Mouse (Mus musculus) liver, embryonic 15.5 days (tissue): Measurements from ENCODE around the gene Rnf43. TPM values are rescaled to one million over a fixed set of nuclear protein-coding genes. Genes with fewer than 3 reads are reported as not detected.

ENCODE experiments used
- ATAC-seq: fragments of 200-750 bp; cut with Nextera tagmentation; 2 replicates; pipeline ENCODE4 v1.8.0; 2017; ENCODE audit warnings: moderate number of reproducible peaks, mild to moderate bottlenecking, moderate library complexity; ENCODE audit not compliant: insufficient read depth
- H3K27ac ChIP-seq: fragments of 300-500 bp; sonication (generic); replicated peaks from 2 replicates; pipeline ENCODE4 v1.5.1; 2015; ENCODE audit warnings: mild to moderate bottlenecking, inconsistent platforms
- H3K27me3 ChIP-seq: fragments of 300-500 bp; sonication (generic); 2 replicates; pipeline ENCODE4 v1.6.1; 2015; ENCODE audit warnings: mild to moderate bottlenecking, inconsistent platforms
- H3K36me3 ChIP-seq: fragments of 300-500 bp; sonication (generic); replicated peaks from 2 replicates; pipeline ENCODE4 v1.6.1; 2015; ENCODE audit warnings: moderate library complexity, mild to moderate bottlenecking, inconsistent platforms
- H3K4me1 ChIP-seq: fragments of 300-500 bp; sonication (generic); replicated peaks from 2 replicates; pipeline ENCODE4 v1.6.1; 2015; ENCODE audit warnings: inconsistent platforms
- H3K4me2 ChIP-seq: fragments of 300-500 bp; sonication (generic); 2 replicates; pipeline ENCODE4 v1.6.1; 2015; ENCODE audit warnings: moderate library complexity, mild to moderate bottlenecking, inconsistent platforms
- H3K4me3 ChIP-seq: fragments of 300-500 bp; sonication (generic); replicated peaks from 2 replicates; pipeline ENCODE4 v1.5.1; 2015; ENCODE audit warnings: mild to moderate bottlenecking, inconsistent platforms
- H3K9ac ChIP-seq: fragments of 300-500 bp; sonication (generic); 2 replicates; pipeline ENCODE4 v1.6.1; 2015; ENCODE audit warnings: moderate library complexity, mild to moderate bottlenecking, inconsistent platforms
- H3K9me3 ChIP-seq: fragments of 300-500 bp; sonication (generic); replicated peaks from 2 replicates; pipeline ENCODE4 v1.6.1; 2016; ENCODE audit warnings: inconsistent platforms
- WGBS: fragments of 180-500 bp; shearing (Covaris S2); methylation state at CpG from one replicate; pipeline ENCODE4 v1.1.7; 2015; ENCODE audit warnings: mixed read lengths; ENCODE audit not compliant: insufficient replicate concordance; 5-methylcytosine and 5-hydroxymethylcytosine counted together
- polyA plus RNA-seq: library from polyadenylated mRNA; unstranded; fragments of >200 nt; fragmentation: Nextera tagmentation; extraction: Ambion mirVana; gene quantifications from 2 replicates; pipeline ENCODE4 v1.2.1, GENCODE M21; 2015

The Rnf43 gene
- polyA plus RNA-seq, 1 experiment from 2014 or later: 5.0 TPM

DNA sequence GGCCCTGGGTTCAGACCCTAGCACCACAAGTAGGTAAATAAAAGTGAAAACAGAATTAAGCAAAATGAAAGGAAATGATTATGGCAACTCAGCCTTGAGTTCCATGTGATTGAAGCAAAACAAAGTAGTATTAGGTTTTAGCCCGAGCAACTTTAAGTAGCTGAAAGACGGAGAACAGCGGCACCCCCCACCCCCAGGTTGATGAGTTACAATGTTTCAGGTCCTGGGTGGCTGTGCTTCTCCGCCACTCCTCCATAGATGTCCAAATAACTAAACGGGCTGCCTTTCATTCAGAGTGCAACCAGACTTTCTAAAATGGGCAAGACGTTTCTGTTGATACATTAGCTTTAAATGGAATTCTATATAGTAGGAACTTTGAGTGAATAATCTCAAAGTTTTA, 13.1 kb downstream of the Rnf43 start:
- 70% methylated on average over 6 of the region's 6 CpGs for WGBS
- Histone ChIP-seq H3K9ac (no peak overlapping the region), H3K36me3 (no peaks in the 10 kb centered on the region), H3K27ac (no peak overlapping the region), H3K4me2 (no peak overlapping the region), H3K27me3 (no peaks in the 10 kb centered on the region), H3K9me3 (no peaks in the 10 kb centered on the region), H3K4me3 (no peak overlapping the region), H3K4me1 (no peaks in the 10 kb centered on the region)
- ATAC-seq: no peak

DNA sequence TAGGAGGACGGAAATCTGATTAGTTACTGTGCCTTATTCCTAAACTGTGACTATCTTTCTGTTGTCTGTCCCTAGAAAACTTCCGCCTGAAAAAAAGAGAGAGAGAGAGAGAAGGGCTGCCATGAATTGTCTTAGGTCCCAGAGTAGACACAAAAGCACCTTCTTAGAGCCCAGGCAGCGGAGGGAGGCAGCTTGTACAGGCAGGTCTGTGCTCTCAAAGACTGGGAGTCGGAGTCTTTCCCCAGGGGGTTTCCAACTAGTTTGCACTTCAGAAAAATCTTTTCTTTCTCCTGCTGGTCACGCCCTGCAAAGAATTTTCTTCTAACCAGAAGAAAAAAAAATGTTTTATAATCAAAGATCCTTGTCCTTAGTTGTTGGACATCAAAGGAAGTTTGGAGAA, 15.2 kb downstream of the Rnf43 start:
- H3K4me3 ChIP-seq: no peak overlapping the region
- H3K9ac ChIP-seq: no peak overlapping the region
- H3K36me3 ChIP-seq: no peaks in the 10 kb centered on the region
- no peak overlapping the region for H3K27ac ChIP-seq
- H3K4me1 ChIP-seq: peaks cover 2% of the 10 kb centered on the region; the same call in 1 of the 2 replicates
- no peak for ATAC-seq
- H3K9me3 ChIP-seq: no peaks in the 10 kb centered on the region
- H3K27me3 ChIP-seq: no peaks in the 10 kb centered on the region
- 73% methylated on average over 5 of the region's 5 CpGs for WGBS
- no peak overlapping the region for H3K4me2 ChIP-seq

DNA sequence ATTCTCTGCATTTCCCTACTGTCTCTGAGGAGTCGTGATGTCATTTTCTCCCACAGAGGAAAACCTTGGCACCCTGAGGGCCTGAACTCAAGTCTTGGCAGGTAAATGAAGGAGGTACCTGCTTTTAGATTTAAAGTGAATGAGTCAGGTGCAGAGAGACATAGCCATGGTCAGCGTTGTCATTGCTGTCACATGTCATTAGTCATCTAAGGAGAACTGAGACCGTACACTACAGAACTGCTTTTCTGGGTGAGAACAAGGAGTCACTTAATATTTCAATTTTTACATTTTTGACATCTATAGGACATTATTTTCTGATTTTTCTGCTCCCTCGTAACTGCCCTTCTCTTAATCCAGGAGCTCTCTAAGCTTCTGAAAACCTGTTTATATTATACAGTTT, 16.0 kb downstream of the Rnf43 start:
- H3K4me3 ChIP-seq: no peak overlapping the region
- no peaks in the 10 kb centered on the region for H3K27me3 ChIP-seq
- no peak overlapping the region for H3K27ac ChIP-seq
- WGBS: 70% methylated on average over 4 of the region's 4 CpGs
- no peak overlapping the region for H3K9ac ChIP-seq
- no peaks in the 10 kb centered on the region for H3K9me3 ChIP-seq
- no peak for ATAC-seq
- peaks cover 9% of the 10 kb centered on the region; the same call in 1 of the 2 replicates for H3K4me1 ChIP-seq
- no peak overlapping the region for H3K4me2 ChIP-seq
- H3K36me3 ChIP-seq: no peaks in the 10 kb centered on the region

DNA sequence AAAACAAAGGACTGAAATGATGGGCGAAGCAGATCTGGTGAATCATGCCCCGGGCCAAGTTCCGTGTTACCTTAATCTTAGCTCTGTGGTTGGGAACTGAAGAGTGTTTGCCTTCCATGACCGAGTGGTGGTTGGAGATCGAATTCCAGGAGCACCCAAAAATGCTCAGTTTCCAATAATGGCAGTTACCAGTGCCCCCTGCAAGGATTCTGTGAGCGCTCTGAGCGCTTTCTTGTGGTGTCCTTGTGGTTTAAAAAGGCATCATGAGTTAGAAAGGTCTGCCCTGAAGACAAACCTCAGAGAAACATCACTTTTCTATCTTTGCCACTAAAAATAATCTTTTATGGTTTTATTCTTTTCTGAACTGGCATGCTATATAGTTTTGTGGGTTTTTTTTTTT, 16.5 kb downstream of the Rnf43 start:
- no peaks in the 10 kb centered on the region for H3K9me3 ChIP-seq
- no peak overlapping the region for H3K4me2 ChIP-seq
- peaks cover 9% of the 10 kb centered on the region; the same call in 1 of the 2 replicates for H3K4me1 ChIP-seq

DNA sequence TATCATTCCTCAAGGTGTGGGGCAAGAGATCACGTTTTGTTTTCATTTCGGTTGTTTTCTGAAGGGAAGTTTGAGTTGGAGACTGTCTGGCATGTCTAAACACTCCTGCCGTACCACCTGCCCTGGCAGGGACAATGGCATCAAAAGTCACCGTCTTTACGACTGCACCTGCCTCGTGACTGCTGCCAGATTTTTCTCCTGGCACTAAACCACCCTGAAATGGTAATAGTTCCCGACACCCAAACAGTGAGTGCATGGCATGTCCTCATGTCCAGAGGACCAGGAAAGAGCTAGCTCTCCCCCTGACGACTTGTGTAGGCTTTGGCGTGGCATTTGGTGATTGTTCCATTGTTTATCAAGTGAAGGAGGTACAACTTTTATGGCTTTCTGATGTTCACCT, 18.3 kb downstream of the Rnf43 start:
- Histone ChIP-seq H3K9me3 (no peaks in the 10 kb centered on the region), H3K27ac (no peak overlapping the region), H3K4me3 (no peak overlapping the region), H3K27me3 (no peaks in the 10 kb centered on the region), H3K4me1 (peaks cover 11% of the 10 kb centered on the region; the same call in 1 of the 2 replicates), H3K9ac (no peak overlapping the region), H3K4me2 (no peak overlapping the region), H3K36me3 (no peaks in the 10 kb centered on the region)
- no peak for ATAC-seq
- WGBS: 75% methylated on average over 9 of the region's 9 CpGs

More for the DNA sequence above, 16.5 kb downstream of the Rnf43 start:
- Histone ChIP-seq H3K4me3 (no peak overlapping the region), H3K36me3 (no peaks in the 10 kb centered on the region), H3K27me3 (no peaks in the 10 kb centered on the region), H3K9ac (no peak overlapping the region), H3K27ac (no peak overlapping the region)
- ATAC-seq: no peak
- 65% methylated on average over 7 of the region's 7 CpGs for WGBS

DNA sequence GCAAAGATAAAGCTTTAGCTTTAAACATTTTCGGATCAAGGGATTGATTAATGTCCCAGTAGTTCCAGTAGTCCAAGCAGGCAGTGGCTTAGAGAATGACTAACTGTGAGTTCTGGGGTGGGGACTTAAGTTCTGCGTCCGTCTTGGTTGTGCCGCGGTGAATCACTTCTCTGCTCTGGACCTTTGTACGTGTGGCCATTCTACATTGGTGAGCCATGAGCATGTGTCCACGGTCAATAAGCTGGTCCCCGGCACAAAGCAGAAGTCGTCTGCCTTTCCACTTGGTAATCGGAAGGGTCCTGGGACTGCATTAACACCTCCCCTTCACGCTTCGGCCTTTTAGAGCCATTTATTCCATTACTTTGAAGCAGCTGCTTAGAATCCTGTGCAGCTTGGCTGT, 19.6 kb downstream of the Rnf43 start:
- Histone ChIP-seq H3K27ac (no peak overlapping the region), H3K4me3 (no peak overlapping the region), H3K9ac (no peak overlapping the region), H3K4me1 (peaks cover 22% of the 10 kb centered on the region), H3K27me3 (no peaks in the 10 kb centered on the region), H3K9me3 (no peaks in the 10 kb centered on the region), H3K36me3 (no peaks in the 10 kb centered on the region), H3K4me2 (no peak overlapping the region)
- WGBS: 79% methylated on average over 12 of the region's 12 CpGs
- ATAC-seq: no peak

DNA sequence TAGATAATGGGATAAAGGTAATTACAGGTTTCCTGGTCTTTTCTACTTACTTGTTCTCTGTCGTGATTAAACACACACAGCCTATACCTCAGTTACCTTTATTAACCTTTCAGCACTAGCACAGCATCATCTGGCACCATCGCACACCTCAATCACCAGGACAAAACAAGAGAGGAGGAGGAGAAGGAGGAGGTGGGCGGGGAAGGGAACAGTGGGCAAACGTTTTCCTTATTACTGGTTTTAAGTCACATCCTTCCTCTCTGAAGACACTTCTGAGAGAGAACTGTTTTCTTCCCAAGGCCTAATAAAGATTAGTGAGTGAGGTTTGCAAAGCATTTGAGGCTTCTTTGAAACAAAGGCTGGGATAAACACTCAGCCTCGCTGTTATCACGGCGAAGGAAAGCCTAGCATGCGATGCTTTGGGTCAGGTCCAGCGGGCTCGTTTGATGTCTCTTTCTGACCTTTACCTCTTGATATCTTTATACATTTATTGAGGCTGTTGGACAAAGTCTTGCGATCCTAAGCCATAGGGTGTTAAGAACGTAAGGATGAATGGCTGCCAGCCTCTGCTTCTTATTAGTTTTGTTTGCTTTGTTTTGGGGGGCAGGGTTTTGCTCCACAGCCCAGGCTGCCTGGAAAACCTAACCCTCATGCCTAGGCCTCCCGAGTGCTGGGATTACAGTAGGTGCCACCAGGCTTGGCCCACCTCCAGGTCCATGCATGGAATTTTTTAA, 20.5 kb downstream of the Rnf43 start:
- H3K9me3 ChIP-seq: no peaks in the 10 kb centered on the region
- H3K4me3 ChIP-seq: no peak overlapping the region
- 37% methylated on average over 13 of the region's 13 CpGs for WGBS
- no peak overlapping the region for H3K9ac ChIP-seq
- H3K36me3 ChIP-seq: no peaks in the 10 kb centered on the region
- H3K4me2 ChIP-seq: no peak overlapping the region
- ATAC-seq: no peak
- H3K4me1 ChIP-seq: peaks cover 31% of the 10 kb centered on the region
- no peaks in the 10 kb centered on the region for H3K27me3 ChIP-seq
- no peak overlapping the region for H3K27ac ChIP-seq

DNA sequence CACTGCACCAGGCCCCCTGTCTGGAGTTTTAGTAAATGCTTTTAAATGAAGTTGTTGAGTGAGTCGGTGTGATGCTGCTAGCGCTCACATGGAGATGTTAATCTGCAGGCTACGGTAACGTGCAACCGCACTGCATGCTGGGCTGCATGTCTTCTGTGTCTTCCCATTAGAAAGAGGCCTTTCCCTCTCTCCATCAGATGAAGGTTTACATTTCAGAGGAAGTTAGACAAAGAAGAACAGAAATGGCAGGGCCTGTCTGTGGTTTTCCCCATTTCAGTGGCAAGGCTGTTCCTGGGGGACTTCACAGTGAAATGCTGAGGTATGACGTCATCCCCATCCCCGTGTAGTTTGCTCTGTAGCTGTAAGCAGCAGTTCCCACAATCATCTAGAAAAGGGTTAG, 23.9 kb downstream of the Rnf43 start:
- Histone ChIP-seq H3K4me1 (peaks cover 64% of the 10 kb centered on the region), H3K4me3 (no peak overlapping the region), H3K27ac (0 out of 2 replicates have a peak overlapping the region, but pooled peaks have one; percentile 2), H3K4me2 (no peak overlapping the region), H3K9me3 (no peaks in the 10 kb centered on the region), H3K9ac (no peak overlapping the region), H3K36me3 (no peaks in the 10 kb centered on the region), H3K27me3 (no peaks in the 10 kb centered on the region)
- no peak for ATAC-seq
- 40% methylated on average over 7 of the region's 7 CpGs for WGBS

DNA sequence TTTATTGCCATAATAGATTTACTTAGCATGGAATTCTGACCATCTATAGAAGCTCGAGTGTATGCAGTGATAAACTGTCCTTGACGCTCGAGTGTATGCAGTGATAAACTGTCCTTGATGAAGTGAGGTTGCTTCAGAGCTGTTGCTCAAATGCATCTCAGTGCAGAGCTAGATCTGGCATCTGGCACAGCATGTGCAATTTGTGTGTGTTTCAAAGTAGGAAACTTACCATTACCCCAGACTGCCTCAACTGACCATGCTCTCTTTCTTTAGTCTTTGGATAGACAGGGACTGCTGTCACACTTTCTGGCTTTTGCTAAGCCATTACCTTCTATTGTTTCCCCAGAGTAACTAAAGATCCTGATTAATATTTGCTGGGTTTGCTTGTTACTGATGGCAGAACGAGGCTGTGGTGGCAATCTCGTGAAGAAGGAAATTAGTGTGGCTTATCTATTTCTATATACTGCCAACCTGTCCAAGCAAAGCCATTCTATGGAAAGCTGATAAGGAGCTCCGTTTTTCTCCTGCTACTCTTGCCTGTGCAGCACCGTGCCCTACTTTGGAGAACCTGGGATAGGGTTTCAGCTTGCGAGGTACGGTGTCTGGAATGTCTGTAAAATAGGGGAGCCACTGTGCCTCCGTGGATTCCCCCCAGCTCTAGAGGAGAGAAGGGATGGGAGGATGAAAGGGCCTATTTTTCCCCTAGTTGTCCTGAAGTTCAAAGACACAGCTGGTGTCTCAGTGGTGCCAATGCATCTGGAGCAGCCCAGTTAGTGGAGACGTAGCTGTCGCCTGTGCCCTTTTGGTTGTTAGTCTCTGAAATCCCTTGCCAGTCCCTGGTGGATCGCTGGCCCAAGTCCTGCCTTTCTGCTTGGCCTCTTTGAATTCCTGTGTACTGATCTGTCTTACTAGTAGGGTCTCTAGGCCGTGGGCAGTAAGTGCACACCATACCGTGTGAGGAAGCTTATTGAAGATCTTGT, 25.0 kb downstream of the Rnf43 start:
- H3K4me3 ChIP-seq: no peak overlapping the region
- 43% methylated on average over 15 of the region's 15 CpGs for WGBS
- H3K9ac ChIP-seq: no peak overlapping the region
- no peaks in the 10 kb centered on the region for H3K36me3 ChIP-seq
- H3K4me2 ChIP-seq: no peak overlapping the region
- no peaks in the 10 kb centered on the region for H3K9me3 ChIP-seq
- peaks cover 68% of the 10 kb centered on the region for H3K4me1 ChIP-seq
- 0 out of 2 replicates have a peak overlapping the region, but pooled peaks have one; percentile 11 for H3K27ac ChIP-seq
- no peak for ATAC-seq
- H3K27me3 ChIP-seq: no peaks in the 10 kb centered on the region

DNA sequence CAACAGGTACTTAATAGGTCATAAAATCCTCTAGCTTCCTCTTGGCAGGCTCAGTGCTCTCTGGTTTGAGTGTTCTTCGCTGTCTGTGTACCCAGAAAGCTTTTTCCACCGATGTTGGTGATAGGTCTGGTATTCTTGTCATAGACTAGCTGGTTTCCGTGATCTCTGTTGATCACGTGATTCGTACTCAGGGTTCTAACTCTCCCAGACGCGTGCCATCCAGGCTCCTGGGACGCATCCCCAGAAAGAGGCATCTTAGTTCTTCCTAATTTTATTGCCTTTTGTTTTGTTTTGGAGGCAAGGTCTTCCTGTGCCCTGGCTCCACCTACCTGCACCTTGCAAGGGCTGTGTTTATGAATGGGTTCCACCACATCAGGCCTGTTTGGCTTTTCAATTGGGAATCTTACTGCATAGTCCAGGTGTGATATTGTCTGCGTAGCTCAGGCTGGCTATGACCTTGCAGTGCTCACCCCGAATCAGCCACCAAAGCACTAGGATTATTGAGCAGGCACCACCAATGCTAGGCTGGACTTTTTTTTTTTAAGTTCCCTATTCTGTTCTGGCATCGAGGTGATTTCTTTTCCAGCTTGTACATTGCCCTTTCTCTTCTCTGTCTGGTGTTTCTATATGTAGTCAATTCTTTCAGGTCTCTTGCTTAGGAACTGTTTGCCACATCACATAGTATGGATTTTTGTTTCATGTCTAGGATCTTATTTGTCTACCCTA, 26.1 kb downstream of the Rnf43 start:
- ATAC-seq: no peak
- Histone ChIP-seq H3K27me3 (no peaks in the 10 kb centered on the region), H3K36me3 (no peaks in the 10 kb centered on the region), H3K4me1 (peaks cover 65% of the 10 kb centered on the region), H3K9me3 (no peaks in the 10 kb centered on the region), H3K4me2 (peak overlapping the region; percentile 16; the same call in 1 of the 2 replicates), H3K9ac (no peak overlapping the region), H3K4me3 (no peak overlapping the region), H3K27ac (peak overlapping the region; percentile 20; the same call in 1 of the 2 replicates)
- WGBS: 72% methylated on average over 11 of the region's 11 CpGs
